Mouse (Mus musculus): ENCODE results near the gene Syt2.

Syt2 gene

DNA sequence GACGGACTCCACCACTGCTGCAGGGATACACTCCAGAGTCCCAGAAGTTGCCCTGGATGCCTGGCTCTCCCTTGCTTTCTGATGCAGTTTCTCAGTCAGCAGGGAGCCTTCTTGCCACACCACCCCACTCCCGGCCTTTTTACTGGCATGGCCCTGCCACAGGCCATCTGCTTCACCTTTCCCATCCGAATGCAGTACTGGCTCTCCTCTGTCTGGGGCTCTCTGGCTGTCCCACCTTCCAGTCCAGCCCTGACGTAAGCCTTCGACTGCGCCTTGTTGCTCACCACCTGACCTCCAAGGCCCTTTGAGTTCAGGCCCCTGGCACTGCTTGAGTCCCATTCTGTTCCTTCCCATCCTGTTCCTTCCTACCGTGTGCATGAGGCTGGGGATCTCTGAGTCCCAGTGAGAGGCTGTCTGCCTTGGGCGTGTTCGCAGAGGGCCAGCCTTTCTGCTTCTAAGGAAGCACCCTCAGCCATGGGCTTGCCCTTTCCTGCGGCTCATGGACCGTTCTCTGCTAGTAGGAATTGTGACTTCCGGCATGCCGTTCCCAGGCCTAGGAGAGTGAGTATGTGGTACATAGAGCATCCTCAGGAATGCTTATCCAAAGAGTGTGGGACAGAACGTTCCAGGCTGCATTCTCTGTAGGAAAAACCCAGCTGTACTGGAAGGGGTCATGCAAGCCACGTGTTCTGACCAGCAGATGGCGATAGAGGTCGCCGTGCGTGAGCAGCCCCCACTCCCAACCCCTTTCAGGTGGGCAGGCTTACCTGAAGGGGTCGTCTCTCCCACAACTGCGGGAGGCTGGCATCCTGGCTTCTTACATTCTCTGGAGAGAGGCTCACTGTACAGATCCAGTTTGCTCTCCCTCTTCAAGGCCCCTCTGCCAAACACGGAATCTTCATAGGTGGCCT is 58.2 kb downstream of the Syt2 start:
- DNase-seq (ENCODE audit: low spot score in 2 of 2), result peak in 1 of 2 experiments; percentile 27

DNA sequence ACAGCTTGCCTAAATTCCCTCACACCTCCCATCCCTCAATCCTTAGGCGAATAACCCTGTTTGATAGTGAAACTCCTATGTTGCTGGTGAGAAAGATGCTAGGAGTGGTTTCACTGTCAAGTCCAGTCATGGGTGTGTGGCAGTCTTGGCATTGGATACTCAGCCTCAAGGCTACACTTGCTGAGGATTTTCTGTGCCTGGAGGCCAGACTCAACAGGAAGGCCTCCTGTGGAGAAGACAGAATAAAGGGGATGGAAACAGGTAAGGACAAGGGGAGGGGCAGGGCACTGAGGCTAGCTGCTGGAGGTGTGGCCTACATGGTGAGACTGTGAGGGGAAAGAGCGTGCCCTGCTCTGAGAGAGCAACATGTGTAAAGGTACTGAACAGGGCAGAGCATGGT is 60.1 kb downstream of the Syt2 start:
- DNase-seq (ENCODE audit: low spot score in 2 of 2), result no peak

DNA sequence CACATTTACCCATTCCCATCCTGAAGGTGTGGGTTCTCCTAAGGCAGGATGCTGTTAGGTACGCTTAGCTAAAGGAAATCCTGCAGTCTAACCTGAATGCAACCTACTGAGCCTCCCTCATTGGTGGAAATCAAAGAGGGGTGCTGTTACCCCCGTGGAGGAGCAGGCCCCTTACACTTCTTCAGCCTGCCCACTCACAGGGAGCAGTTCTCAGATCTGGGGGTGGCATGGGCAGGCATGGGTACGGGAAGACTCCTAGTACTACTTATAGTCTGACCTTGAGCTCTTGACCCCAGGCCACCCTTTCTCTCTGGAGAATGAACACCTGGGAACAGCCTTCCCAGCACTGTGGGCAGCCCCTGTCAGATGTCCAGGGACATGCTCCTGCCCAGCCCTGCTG is 61.0 kb downstream of the Syt2 start:
- no peak for DNase-seq (ENCODE audit: low spot score in 2 of 2)

DNA sequence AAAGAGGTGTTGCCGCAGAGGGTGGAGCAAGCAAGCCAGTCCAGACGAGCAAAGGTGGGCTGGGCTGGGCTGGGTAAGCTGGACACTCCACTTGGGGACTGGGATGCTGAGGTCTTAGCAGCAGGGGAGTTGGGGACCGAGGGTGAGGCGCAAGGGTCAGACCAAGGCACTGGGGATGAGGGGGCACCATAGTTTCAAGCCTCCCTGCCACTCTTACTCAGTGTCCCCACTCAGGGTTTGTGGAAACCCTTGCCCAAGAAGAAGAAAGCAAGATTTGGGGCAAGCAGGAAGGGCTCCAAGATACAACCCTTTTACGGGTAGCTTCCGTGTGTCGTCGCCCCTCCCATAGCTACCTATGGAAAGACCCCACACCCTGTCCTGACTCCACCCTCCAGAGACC is 61.8 kb downstream of the Syt2 start:
- no peak for DNase-seq (ENCODE audit: low spot score in 2 of 2)

DNA sequence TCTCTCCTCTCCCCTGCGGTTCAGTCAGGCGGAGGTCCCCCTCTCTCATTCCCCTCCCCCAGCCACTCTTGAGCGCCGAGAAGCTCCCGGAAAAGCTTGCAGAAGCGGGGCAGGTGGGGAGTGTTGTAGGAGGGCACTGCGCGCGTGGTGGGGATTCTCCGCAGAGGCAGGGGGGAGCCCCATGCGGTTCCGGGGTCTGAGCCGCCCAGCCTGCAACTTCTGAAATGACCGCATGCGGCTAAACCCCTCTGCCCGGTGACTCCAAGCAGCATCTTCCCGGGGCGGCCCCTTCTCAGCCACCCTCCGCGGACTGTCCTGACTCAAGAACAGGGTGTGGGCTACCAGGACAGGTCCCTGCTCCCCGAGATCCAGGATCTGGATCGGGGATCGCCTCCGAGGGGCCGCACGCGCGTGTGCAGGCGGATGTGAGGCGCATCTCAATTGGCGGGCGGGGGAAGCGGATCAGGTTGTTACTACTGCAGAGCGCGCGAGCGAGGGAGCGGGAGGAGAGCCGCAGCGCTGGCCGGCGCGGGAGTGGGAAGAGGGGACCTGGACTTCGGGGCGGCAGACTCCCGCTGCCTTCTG is 62.4 kb downstream of the Syt2 start:
- no peak for DNase-seq (ENCODE audit: low spot score in 2 of 2)

DNA sequence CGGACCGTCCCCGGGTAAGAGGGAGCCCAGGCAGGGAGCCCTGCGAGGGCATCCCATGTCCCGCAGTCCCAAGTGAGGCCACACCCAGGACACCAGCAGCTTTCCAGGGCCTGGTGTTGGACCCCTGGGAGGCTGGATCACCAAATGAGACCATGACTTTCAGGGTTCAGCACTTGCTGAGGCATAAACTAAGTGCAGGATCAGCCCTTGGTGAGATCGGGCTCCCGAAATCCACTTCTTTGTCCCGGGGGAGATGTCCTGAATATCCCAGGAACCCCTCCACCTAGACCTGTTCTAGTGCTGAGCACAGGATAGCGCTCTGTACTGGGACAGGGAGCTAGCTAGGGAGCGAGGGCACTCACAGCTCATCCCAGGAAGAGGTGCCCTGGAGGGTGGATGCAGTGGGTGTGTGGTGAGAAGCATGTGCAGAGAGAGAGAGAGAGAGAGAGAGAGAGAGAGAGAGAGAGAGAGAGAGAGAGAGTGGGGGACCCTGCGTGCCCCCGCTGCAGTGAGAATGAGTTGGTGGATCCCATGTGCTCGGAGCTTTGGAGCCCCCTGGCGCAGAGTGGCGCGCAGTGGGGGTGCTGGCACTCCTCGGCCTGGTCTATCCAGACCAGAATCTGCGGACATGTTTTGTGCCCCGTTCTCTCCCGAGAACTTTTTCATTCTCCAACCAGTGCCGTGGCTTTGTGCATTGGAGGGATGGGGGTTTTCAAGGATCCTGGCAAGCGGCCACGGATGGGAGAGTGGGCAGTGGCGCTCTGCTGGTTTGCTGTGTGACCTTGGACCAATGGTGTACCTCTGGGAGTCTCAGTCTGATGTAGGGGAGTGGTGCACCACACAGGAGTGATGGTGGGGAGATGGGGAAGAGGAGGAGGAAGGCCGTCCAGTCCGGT is 63.2 kb downstream of the Syt2 start:
- no peak for DNase-seq (ENCODE audit: low spot score in 2 of 2)

DNA sequence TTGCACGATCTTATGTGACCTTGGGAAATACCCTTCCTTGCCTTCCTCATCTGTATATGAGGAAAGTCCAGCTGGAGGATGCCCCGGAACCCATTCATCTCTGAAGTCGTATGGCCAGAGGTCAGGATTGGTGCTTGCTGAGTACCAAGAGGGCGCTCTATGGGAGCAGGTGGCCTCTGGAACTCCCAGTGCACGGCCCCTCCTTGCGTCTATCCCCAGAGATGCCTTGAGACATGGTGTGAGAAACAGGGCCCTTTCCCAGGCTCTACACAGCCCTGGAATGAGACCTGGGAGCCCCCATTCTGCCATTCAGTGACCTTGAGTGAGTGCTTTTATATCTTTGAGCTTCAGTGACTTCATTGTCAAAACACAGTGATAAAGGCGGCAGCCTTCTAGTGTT is 64.6 kb downstream of the Syt2 start:
- no peak for DNase-seq (ENCODE audit: low spot score in 2 of 2)

DNA sequence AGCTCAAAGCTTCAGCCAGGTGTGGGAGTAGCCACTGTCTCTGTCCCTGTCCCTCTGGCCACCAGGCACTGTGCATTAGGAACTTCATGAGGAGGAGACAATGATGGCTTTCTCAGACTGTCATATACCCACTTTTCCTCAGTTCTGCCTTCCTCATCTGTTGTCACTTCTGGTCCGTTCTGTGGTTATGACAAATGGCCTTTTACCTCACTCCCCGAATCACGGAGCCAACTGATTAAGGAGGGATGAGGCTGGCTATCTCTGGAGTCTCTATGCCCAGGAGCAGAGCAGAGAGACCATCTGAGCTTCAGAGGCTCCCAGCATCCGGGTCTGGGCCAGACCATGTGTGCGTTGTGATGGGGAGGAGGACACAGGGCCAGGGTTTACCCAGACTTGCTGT is 65.2 kb downstream of the Syt2 start:
- DNase-seq (ENCODE audit: low spot score in 2 of 2), result no peak

DNA sequence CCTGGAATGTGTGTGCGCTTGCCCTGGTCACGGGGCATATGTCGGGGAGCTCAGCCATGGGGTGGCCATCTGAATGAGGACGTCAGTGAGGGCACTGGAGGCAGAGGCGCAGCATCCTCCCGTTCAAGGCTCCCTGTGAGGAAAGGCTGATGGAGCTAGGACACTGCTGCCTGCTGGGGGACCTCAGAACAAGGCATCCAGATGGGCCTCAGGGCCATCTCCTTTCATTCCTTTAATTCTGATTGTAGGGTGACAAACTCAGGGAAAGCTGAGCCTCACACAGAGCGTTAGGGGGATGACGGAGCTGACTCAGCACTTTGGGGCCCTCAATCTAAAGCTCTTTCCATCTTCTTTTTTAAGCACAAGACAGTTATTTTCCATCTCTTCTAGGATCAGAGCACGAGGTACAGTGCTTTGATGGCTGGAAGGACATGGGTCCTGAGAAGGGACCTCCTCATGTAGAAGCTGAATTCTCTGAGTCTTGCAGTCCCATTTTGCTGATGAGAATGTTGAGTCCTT is 66.4 kb downstream of the Syt2 start:
- no peak for DNase-seq (ENCODE audit: low spot score in 2 of 2)

DNA sequence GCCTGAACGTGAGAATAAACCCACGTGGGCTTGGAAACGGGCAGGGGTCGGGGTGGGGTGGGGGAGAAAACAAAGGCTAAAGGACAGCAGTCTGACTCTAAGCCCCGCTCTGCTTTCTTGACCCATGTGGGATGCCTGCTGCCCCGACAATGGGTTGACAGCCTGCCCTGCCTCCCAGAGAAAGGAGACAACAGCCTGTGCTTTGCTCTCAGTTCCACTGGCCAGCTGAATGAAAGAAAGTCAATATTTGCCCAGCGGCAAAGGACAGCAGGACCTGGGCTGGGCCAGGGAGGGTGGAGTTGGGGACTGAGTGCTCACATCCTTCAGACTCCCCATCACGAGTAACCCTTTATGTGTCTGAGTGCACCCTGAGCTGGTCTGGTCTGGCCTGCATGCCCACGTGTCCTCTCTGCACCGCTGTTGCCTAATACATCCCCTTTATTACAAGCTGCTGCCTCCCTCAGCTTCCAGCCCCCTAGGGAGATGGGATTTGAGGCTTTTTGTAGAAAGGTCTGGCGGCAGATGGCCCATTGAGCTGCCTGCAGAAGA is 67.0 kb downstream of the Syt2 start:
- no peak for DNase-seq (ENCODE audit: low spot score in 2 of 2)

DNA sequence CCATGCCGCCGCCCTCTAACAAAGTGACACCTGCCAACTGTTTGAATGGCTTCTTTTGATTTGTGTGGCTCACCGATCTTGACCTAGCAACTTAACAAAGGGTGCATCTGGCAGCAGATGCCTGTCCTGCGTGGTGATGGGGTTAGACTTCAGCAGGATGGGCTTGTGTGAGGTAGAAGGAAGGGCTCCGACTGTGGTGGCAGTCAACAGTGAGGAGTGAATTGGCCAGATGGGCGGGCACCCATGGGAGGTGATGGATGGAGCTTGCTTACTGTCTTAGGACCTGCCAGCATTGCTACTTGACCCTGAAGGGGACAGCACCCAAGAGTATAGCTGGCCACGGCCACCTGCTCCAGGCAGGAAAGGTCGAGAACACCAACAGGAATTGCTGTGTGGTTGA is 67.7 kb downstream of the Syt2 start:
- DNase-seq (ENCODE audit: low spot score in 2 of 2), result no peak

DNA sequence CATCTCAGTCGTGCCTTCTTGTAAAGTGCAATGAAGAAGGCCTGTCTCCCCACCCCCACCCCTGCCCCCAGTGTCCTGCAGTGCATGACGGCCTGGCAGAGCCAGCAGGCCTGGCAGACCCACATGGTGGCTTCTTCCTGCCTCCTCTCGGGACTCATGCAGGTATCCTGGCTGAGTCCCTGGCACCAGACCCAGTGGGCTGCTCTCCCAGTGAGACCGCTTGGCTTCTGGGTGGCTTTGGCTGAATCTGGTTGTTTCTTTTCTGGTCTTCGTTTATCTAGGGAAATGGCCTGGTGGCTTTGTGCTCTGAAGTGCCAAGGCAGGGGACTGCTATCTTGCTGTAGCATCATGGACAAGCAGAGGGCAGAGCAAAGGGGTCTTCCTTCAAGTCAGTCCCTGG is 68.6 kb downstream of the Syt2 start:
- DNase-seq (ENCODE audit: low spot score in 2 of 2), result no peak

DNA sequence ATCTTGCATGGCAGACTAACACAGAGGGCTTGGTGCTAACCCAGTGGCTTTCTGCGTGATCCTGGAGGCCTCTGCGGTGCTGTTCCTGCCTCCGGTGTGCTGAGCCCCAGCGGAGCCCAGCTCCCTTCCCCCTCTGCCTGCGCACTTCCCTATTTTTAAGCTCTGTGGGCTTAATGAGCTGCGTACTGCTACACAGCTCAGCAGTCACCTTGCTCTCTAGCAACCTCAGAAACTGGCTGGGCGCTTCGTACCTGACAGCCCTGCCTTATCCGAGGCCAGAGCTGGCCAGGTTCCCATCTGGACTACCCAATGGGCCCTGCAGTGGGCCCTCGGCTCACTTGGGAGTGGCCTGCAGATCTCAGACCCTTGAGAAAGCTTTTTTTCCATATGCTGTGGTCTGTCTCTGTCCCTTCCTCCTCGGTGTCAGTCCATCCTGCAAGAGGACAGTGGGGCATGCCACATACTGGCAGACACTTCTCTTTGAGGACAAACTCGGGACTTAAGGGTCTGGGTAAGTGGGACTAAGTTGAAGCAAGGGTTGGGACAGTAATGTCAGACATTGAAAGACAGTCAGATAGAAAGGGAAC is 73.3 kb downstream of the Syt2 start:
- no peak for DNase-seq (ENCODE audit: low spot score in 2 of 2)

DNA sequence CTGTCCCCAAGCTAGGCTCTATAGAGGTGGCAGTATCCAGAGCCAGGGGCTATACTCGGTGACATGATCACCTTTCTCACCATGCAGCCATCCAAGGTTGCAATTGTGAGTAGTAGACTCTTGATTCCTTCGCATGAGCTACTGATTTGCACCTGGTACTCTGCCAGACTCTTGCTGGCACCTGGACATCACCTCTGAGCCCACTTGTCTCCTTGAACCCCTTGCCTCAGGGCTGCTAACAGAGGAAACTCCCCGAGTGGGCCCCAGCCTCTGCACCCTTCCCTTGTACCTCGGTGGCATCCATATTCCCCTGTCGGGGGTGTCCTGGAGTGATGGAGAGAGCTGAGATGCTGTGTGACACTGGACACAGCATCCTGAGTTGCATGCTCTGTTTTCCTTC is 75.0 kb downstream of the Syt2 start:
- no peak for DNase-seq (ENCODE audit: low spot score in 2 of 2)

DNA sequence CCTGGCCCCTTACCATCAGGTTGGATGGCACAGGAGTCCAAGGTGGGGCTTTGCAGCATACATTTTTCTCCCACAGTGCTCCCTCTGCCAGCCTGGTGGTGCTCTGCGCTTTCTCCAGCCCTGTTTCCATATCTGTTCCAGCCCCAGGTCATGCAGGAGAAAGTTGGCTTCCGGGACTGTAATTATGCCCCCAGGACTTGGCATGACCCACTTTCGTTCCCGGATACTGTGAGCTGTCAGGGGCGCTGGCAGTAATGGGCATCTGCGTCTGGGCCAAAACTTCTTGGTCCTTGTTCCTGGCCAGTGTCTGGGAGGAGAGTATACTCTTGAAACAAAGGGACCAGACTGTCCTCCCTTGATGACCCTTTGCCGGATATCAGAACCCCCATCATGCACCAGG is 76.4 kb downstream of the Syt2 start:
- no peak for DNase-seq (ENCODE audit: low spot score in 2 of 2)

DNA sequence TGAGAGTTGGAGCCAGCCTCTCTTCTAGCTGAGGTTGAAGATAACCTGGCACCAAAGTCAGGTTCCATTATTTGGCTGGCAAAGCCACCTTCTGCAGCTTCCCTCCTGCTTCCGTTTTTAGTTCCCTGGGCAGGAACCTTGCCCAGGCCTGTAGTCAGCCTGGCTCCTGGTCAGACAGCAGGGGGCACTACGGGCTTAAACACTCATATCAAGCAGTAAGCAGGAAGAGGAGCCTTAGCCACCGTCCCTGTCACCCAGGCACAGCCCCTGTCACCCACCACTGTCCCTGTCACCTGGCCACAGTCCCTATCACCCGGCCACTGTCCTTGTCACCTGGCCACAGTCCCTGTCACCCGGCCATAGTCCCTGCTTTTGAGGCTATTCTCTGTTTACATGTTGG is 78.8 kb downstream of the Syt2 start:
- DNase-seq (ENCODE audit: low spot score in 2 of 2), result peak in 1 of 2 experiments; percentile 33

DNA sequence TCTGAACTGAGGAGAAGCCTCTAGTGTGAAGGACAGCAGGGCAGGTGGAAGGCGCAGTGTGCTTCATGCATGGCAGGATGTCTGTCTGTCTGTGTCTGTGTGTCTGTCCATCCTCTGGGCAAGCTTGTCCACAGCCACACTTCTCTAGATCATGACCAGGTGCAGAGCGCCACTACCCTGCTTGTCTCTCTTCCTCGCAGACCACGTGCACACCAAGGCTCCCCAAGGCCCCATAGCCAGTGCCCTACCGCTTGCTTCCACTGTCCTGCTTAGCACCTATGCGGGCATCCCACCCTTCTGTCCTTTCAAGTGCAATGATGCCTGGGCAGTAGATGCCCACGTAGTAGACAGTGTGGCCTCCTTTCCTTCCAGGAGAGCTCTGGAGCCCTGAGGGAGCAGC is 80.0 kb downstream of the Syt2 start:
- no peak for DNase-seq (ENCODE audit: low spot score in 2 of 2)

DNA sequence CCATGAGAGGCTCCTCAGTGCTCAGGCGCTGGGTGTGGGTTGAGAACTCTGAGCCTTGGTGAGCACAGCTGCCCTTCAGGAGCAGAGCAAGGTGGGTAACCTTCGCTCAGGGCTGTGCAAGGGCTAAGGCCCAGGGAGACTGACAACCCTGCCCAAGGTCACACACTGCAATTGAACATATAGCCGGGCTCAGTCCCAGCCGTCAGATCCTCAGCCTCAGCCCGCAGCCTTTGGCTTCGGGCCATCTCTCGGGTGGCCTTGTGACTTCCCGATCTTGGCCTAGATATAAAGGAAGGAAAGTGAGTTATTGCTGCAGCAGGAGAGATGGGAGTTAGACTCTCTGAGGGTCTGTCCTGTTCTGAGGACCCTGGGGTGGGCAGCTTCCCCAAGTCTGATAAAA is 80.8 kb downstream of the Syt2 start:
- no peak for DNase-seq (ENCODE audit: low spot score in 2 of 2)

DNA sequence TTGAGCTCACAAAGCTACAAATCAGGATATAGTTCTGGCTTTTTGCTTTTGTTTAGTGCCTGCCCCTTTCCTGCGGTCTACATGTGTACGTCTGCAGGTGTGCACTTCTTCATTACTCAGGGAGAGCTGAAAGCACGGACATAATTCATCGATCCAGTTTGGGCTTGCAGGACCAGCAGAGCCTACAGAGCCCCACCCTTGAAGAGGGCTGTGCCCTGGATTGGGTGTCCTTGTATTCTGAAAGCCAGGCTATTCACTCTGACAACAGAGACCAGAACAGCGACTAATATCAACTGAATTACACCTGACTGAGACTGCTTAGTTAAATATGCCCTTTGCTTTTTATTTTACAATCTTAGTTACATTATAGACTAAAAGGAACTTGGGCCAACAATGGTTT is 87.2 kb downstream of the Syt2 start:
- DNase-seq (ENCODE audit: low spot score in 2 of 2), result no peak

DNA sequence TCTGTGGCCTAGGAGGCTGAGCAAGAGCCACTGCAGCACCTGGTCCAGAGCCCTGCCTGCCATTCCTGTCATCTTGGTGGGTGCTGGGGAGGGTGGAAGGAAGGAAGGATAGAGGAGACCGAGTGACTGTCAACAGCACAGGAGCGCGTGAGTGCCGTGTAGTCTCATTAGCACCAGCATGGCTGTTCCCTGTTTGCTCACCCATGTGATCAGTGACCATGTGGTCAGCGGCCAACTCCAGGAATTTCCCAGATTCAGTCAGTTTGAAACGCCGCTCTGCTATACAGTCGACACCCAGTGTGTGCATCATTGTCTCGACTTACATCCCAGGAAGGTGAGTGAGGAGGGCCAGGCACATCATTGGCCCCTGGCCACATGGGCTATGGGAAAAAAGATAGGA is 91.0 kb downstream of the Syt2 start:
- no peak for DNase-seq (ENCODE audit: low spot score in 2 of 2)

DNA sequence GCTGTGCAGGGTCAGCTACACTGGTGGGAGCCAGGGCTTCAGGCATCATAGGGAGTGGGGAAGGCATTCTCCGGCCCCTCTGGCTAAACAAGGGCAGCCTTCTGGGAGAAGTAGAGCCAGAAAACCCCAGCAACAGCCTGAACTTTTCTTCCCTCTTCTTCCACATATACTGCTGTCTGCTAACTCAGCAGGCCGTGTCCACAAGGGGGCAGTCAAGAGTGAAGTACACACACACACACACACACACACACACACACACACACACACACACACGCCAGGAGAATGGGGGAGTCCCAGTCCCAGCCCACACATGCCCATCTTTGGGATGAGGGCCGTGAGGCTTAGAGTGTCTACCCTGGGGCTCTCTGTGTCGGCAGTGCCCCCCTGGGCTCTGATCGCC is 95.0 kb downstream of the Syt2 start:
- DNase-seq (ENCODE audit: low spot score in 2 of 2), result no peak

Data from left cerebral cortex, adult 9 months (tissue).